Mouse (Mus musculus) liver, adult 2 months (tissue): ENCODE measurements at regions not wholly inside any gene's neighbourhood (a gene's known extent, or its start where the extent isn't known, plus 50 kb on each side); places are given as distances from the start of the nearest gene placed in this dataset.

ENCODE experiments used
- DNase-seq: peaks from one replicate; pipeline ENCODE4 v3.0.0-alpha.2; 2011; ENCODE audit warnings: low read depth, low spot score; ENCODE audit errors: extremely low read depth
- H3K27ac ChIP-seq: fragments of 200-500 bp; replicated peaks from 2 replicates; pipeline ENCODE4 v1.5.1; 2012; ENCODE audit warnings: low read depth, mild to moderate bottlenecking, control low read depth, inconsistent platforms, low read length; ENCODE audit not compliant: insufficient read depth
- H3K27me3 ChIP-seq: fragments of 200-500 bp; 2 replicates; pipeline ENCODE4 v1.6.1; 2012; ENCODE audit warnings: mild to moderate bottlenecking, moderate library complexity, low read length, inconsistent platforms; ENCODE audit not compliant: control insufficient read depth, insufficient read depth
- H3K36me3 ChIP-seq: fragments of 200-500 bp; 2 replicates; pipeline ENCODE4 v1.6.1; 2012; ENCODE audit warnings: low read length, inconsistent platforms; ENCODE audit not compliant: control insufficient read depth, insufficient read depth
- H3K4me1 ChIP-seq: fragments of 200-500 bp; 2 replicates; pipeline ENCODE4 v1.6.1; 2011; ENCODE audit warnings: low read length; ENCODE audit not compliant: control insufficient read depth, insufficient read depth
- H3K4me3 ChIP-seq: fragments of 200-500 bp; 2 replicates; pipeline ENCODE4 v1.5.1; 2011; ENCODE audit warnings: low read depth, mild to moderate bottlenecking, control low read depth, low read length, moderate library complexity; ENCODE audit not compliant: insufficient read depth
- H3K79me2 ChIP-seq: fragments of 200-500 bp; 2 replicates; pipeline ENCODE4 v1.6.1; 2012; ENCODE audit warnings: inconsistent platforms, mild to moderate bottlenecking, low read length, moderate library complexity; ENCODE audit not compliant: control insufficient read depth, insufficient read depth
- H3K9ac ChIP-seq: fragments of 200-500 bp; 2 replicates; pipeline ENCODE4 v1.6.1; 2012; ENCODE audit warnings: low read depth, mild to moderate bottlenecking, control low read depth, inconsistent platforms, low read length
- CTCF ChIP-seq: fragments of 200-500 bp; IDR thresholded peaks from 2 replicates; pipeline ENCODE4 v1.5.1; 2011; ENCODE audit warnings: low read depth, low read length, control low read depth
- POLR2A ChIP-seq: fragments of 200-500 bp; IDR thresholded peaks from 2 replicates; pipeline ENCODE4 v1.6.1; 2011; ENCODE audit warnings: low read length, control low read depth; ENCODE audit not compliant: insufficient read depth; ENCODE audit errors: extremely low read depth
- WGBS: fragments of 180-500 bp; shearing (Covaris S2); methylation state at CpG from one replicate; pipeline ENCODE4 v1.1.7; 2018; 5-methylcytosine and 5-hydroxymethylcytosine counted together

- Histone ChIP-seq H3K9ac (no peak overlapping the region), H3K4me1 (no peaks in the 10 kb centered on the region), H3K79me2 (no peaks in the 10 kb centered on the region), H3K36me3 (no peaks in the 10 kb centered on the region), H3K4me3 (no peak overlapping the region), H3K27me3 (no peaks in the 10 kb centered on the region), H3K27ac (no peak overlapping the region)
- no peak for DNase-seq
- 64% methylated on average over 6 of the region's 6 CpGs for WGBS
- TF ChIP-seq CTCF (no peak), POLR2A (no peak)
Measured at GRCm38 (mm10) chr2:108813040-108813566, 467.4 kb upstream of the Kif18a start.

GRCm38 (mm10) chr2:108816579-108816978 lies 464.0 kb upstream of the Kif18a start:
- no peak for TF ChIP-seq POLR2A
- TF ChIP-seq CTCF: no peak
- Histone ChIP-seq H3K9ac (no peak overlapping the region), H3K36me3 (no peaks in the 10 kb centered on the region), H3K4me3 (no peak overlapping the region), H3K27me3 (no peaks in the 10 kb centered on the region), H3K27ac (no peak overlapping the region), H3K4me1 (no peaks in the 10 kb centered on the region), H3K79me2 (no peaks in the 10 kb centered on the region)
- no peak for DNase-seq

GRCm38 (mm10) chr2:108824025-108824424 lies 456.5 kb upstream of the Kif18a start:
- Histone ChIP-seq H3K36me3 (no peaks in the 10 kb centered on the region), H3K4me3 (no peak overlapping the region), H3K9ac (no peak overlapping the region), H3K79me2 (no peaks in the 10 kb centered on the region), H3K4me1 (peaks cover 2% of the 10 kb centered on the region; the same call in 1 of the 2 replicates), H3K27me3 (no peaks in the 10 kb centered on the region), H3K27ac (no peak overlapping the region)
- TF ChIP-seq POLR2A (no peak), CTCF (no peak)
- DNase-seq: peak; percentile 88

GRCm38 (mm10) chr2:108825981-108826380 lies 454.6 kb upstream of the Kif18a start:
- WGBS: 69% methylated on average over 5 of the region's 5 CpGs
- Histone ChIP-seq H3K36me3 (no peaks in the 10 kb centered on the region), H3K27me3 (no peaks in the 10 kb centered on the region), H3K79me2 (no peaks in the 10 kb centered on the region), H3K9ac (no peak overlapping the region), H3K4me1 (peaks cover 2% of the 10 kb centered on the region; the same call in 1 of the 2 replicates), H3K27ac (no peak overlapping the region), H3K4me3 (no peak overlapping the region)
- DNase-seq: no peak
- TF ChIP-seq CTCF (no peak), POLR2A (no peak)

GRCm38 (mm10) chr2:108827106-108827838 lies 453.3 kb upstream of the Kif18a start:
- 22% methylated on average over 12 of the region's 12 CpGs for WGBS
- Histone ChIP-seq H3K36me3 (no peaks in the 10 kb centered on the region), H3K79me2 (no peaks in the 10 kb centered on the region), H3K27me3 (no peaks in the 10 kb centered on the region), H3K4me1 (peaks cover 2% of the 10 kb centered on the region; the same call in 1 of the 2 replicates), H3K27ac (no peak overlapping the region), H3K4me3 (no peak overlapping the region), H3K9ac (no peak overlapping the region)
- no peak for TF ChIP-seq CTCF
- TF ChIP-seq POLR2A: no peak
- no peak for DNase-seq
